Mouse (Mus musculus) cerebellum, adult 8-10 months (tissue): ENCODE measurements at regions not wholly inside any gene's neighbourhood (a gene's known extent, or its start where the extent isn't known, plus 50 kb on each side); places are given as distances from the start of the nearest gene placed in this dataset.
A peak's percentile ranks its signal among the peaks of the same experiment; 100 is the strongest.

Source experiments
- DNase-seq: peaks from one replicate; pipeline ENCODE4 v3.0.0; 2022

GRCm38 (mm10) chr3:34458766-34459165, 191.4 kb upstream of the Sox2 start:
- DNase-seq: no peak

GRCm38 (mm10) chr3:34457821-34458220, 192.4 kb upstream of the Sox2 start:
- no peak for DNase-seq

GRCm38 (mm10) chr3:34456488-34457433, 193.4 kb upstream of the Sox2 start:
- no peak for DNase-seq

- no peak for DNase-seq
Measured at GRCm38 (mm10) chr3:34454026-34454624, 196.1 kb upstream of the Sox2 start.

- DNase-seq: no peak
Measured at GRCm38 (mm10) chr3:34445354-34445753, 204.9 kb upstream of the Sox2 start.

GRCm38 (mm10) chr3:34444802-34445201, 205.4 kb upstream of the Sox2 start:
- DNase-seq: no peak

- peak; percentile 23 for DNase-seq
Measured at GRCm38 (mm10) chr3:34443731-34444628, 206.2 kb upstream of the Sox2 start.

- DNase-seq: no peak
Measured at GRCm38 (mm10) chr3:34443307-34443706, 206.9 kb upstream of the Sox2 start.

GRCm38 (mm10) chr3:34441792-34442191, 208.4 kb upstream of the Sox2 start:
- no peak for DNase-seq

GRCm38 (mm10) chr3:34441266-34441665, 208.9 kb upstream of the Sox2 start:
- no peak for DNase-seq

- no peak for DNase-seq
Measured at GRCm38 (mm10) chr3:34434901-34435300, 215.3 kb upstream of the Sox2 start.

GRCm38 (mm10) chr3:34427967-34428366, 222.2 kb upstream of the Sox2 start:
- no peak for DNase-seq

GRCm38 (mm10) chr3:34427495-34427894, 222.7 kb upstream of the Sox2 start:
- DNase-seq: no peak

- no peak for DNase-seq
Measured at GRCm38 (mm10) chr3:34426955-34427354, 223.2 kb upstream of the Sox2 start.

- DNase-seq: no peak
Measured at GRCm38 (mm10) chr3:34411915-34412306, 238.3 kb upstream of the Sox2 start.

GRCm38 (mm10) chr3:34411142-34411914, 238.9 kb upstream of the Sox2 start:
- DNase-seq: no peak

GRCm38 (mm10) chr3:34403586-34403985, 246.6 kb upstream of the Sox2 start:
- no peak for DNase-seq

GRCm38 (mm10) chr3:34391275-34391674, 258.9 kb upstream of the Sox2 start:
- DNase-seq: no peak

GRCm38 (mm10) chr3:34384965-34385505, 265.2 kb upstream of the Sox2 start:
- DNase-seq: no peak

GRCm38 (mm10) chr3:34377913-34378312, 272.3 kb upstream of the Sox2 start:
- DNase-seq: no peak

GRCm38 (mm10) chr3:34377329-34377728, 272.9 kb upstream of the Sox2 start:
- no peak for DNase-seq

- DNase-seq: no peak
Measured at GRCm38 (mm10) chr3:34371418-34371817, 278.8 kb upstream of the Sox2 start.
